9 mouse cellular contexts compared by ENCODE assay signal in genomic region chr14:60688509-60689205, GRCm38 (mm10). TPM values are rescaled to one million over a fixed set of nuclear protein-coding genes. Genes with fewer than 3 reads are reported as not detected.
DNase-seq lines count a peak whose midpoint lies in the region; ATAC-seq and TF ChIP-seq lines count a peak whose summit lies in the region.
"Had no signal": no experiment of that assay in that cellular context is flagged by ENCODE, and none has a peak within 500 bp of the region (broad histone marks: within the 10 kb centered on the region; RNA-seq: fewer than 3 reads in every experiment).

No protein-coding gene starts in this region.

- WGBS in heart, embryonic 10.5 days = 41% methylated on average over 7 of the region's 7 CpGs
- 34% methylated on average over 7 of the region's 7 CpGs for WGBS in liver, embryonic 15.5 days (ENCODE audit: insufficient replicate concordance)
- WGBS in neural tube, embryonic 11.5 days = 39% methylated on average over 7 of the region's 7 CpGs

- CTCF ChIA-PET in Patski (lab: Charles Lee) = interaction anchor here (0.7 to 4.2 kb wide), 3 partner anchors 163 to 175 kb away, joined by 4 to 14 read pairs (median 5); no protein-coding TSS in a partner anchor

- POLR2A ChIA-PET in Patski (lab: Charles Lee) = no interaction called here

- H3K4me1 ChIP-seq in heart, embryonic 10.5 days = peaks cover 18% of the 10 kb centered on the region
- peaks cover 25% of the 10 kb centered on the region for H3K4me1 ChIP-seq in liver, embryonic 15.5 days (replicated peaks)
- H3K4me1 ChIP-seq in neural tube, embryonic 11.5 days (ENCODE audit: control insufficient read depth, insufficient read depth, low read length) = peaks cover 39% of the 10 kb centered on the region
- H3K4me1 ChIP-seq: embryonic facial prominence, embryonic 12.5 days had no signal

- in situ Hi-C loops in Patski (cut with MboI; ENCODE audit: low pct_unique_long_range_greater_than_20kb) = loop anchor here (25.0 kb wide), 1 partner anchor 426 kb away; the partner anchor contains the start of genes Gm49336, Mtmr6 and Nupl1

- H3K9me3 ChIP-seq in heart, embryonic 10.5 days = no peaks in the 10 kb centered on the region
- H3K9me3 ChIP-seq in liver, embryonic 15.5 days (replicated peaks) = no peaks in the 10 kb centered on the region
- no peaks in the 10 kb centered on the region for H3K9me3 ChIP-seq in neural tube, embryonic 11.5 days (ENCODE audit: control insufficient read depth, low read length)
- H3K9me3 ChIP-seq: embryonic facial prominence, embryonic 12.5 days had no signal

- H3K4me3 ChIP-seq in heart, embryonic 10.5 days = no peak overlapping the region
- H3K4me3 ChIP-seq in liver, embryonic 15.5 days (replicated peaks) = no peak overlapping the region
- H3K4me3 ChIP-seq in neural tube, embryonic 11.5 days (ENCODE audit: low read depth, low read length) = no peak overlapping the region
- H3K4me3 ChIP-seq: embryonic facial prominence, embryonic 12.5 days had no signal

- H3K36me3 ChIP-seq in heart, embryonic 10.5 days = 0 out of 2 replicates have a peak, but pooled peaks cover 6% of the 10 kb centered on the region
- peaks cover 22% of the 10 kb centered on the region for H3K36me3 ChIP-seq in liver, embryonic 15.5 days (replicated peaks)
- no peaks in the 10 kb centered on the region; the same call in 1 of the 2 replicates for H3K36me3 ChIP-seq in neural tube, embryonic 11.5 days (ENCODE audit: control insufficient read depth, insufficient read depth, low read length)
- H3K36me3 ChIP-seq: embryonic facial prominence, embryonic 12.5 days had no signal

- no peak for TF ChIP-seq CTCF in Patski (IDR thresholded peaks at IDR 0.05)

- H3K4me2 ChIP-seq in liver, embryonic 15.5 days = no peak overlapping the region
- H3K4me2 ChIP-seq in neural tube, embryonic 11.5 days (ENCODE audit: low read depth) = no peak overlapping the region
- H3K4me2 ChIP-seq: embryonic facial prominence, embryonic 12.5 days had no signal

- H3K9ac ChIP-seq in liver, embryonic 15.5 days = no peak overlapping the region
- H3K9ac ChIP-seq in neural tube, embryonic 11.5 days (ENCODE audit: low read length) = no peak overlapping the region
- H3K9ac ChIP-seq: embryonic facial prominence, embryonic 12.5 days had no signal

- ATAC-seq in Patski = peak; percentile 39
- peak; percentile 66; the same call in 1 of the 2 replicates for ATAC-seq in liver, embryonic 15.5 days (ENCODE audit: insufficient read depth)
- peak; percentile 56; the same call in 1 of the 2 replicates for ATAC-seq in neural tube, embryonic 11.5 days (ENCODE audit: insufficient read depth, low FRiP score, low TSS enrichment)

- DNase-seq in 416B (ENCODE audit: low read depth) (peak; percentile 60), Patski (ENCODE audit: low read depth, low spot score) (no peak)
- peak; percentile 51 for DNase-seq in embryo, embryonic 11.5 days (ENCODE audit: low read depth, low spot score)
- DNase-seq in heart, embryonic 10.5 days (ENCODE audit: low spot score) = peak; percentile 78
- DNase-seq in kidney, postnatal 10 days = peak; percentile 84
- peak; percentile 75 for DNase-seq in neural tube, embryonic 11.5 days (ENCODE audit: low spot score)
- peak; percentile 33 for DNase-seq in testis, postnatal 14 days (ENCODE audit: low spot score)

- H3K27ac ChIP-seq in heart, embryonic 10.5 days = no peak overlapping the region
- H3K27ac ChIP-seq in liver, embryonic 15.5 days (replicated peaks) = no peak overlapping the region
- H3K27ac ChIP-seq in neural tube, embryonic 11.5 days (ENCODE audit: low read depth, low read length) = no peak overlapping the region
- H3K27ac ChIP-seq: embryonic facial prominence, embryonic 12.5 days had no signal

- peaks cover 32% of the 10 kb centered on the region for H3K27me3 ChIP-seq in Patski
- 0 out of 2 replicates have a peak, but pooled peaks cover 8% of the 10 kb centered on the region for H3K27me3 ChIP-seq in heart, embryonic 10.5 days (ENCODE audit: insufficient read depth, poor library complexity, severe bottlenecking)
- no peaks in the 10 kb centered on the region for H3K27me3 ChIP-seq in liver, embryonic 15.5 days
- no peaks in the 10 kb centered on the region for H3K27me3 ChIP-seq in neural tube, embryonic 11.5 days (ENCODE audit: control insufficient read depth, insufficient read depth, low read length)
- H3K27me3 ChIP-seq: embryonic facial prominence, embryonic 12.5 days had no signal

RNA-seq across cellular contexts. Expression of gene Spata13, which starts 54.9 kb away (rescaled TPM):
- 2.9 TPM for polyA plus RNA-seq in Patski (2021)
- 21.2 and 24.7 TPM in 2 replicates for polyA plus RNA-seq in heart, embryonic 10.5 days (2016; fragmentation: Nextera tagmentation; extraction: Ambion mirVana)
- 18.2 and 21.3 TPM in 2 replicates for polyA plus RNA-seq in liver, embryonic 15.5 days (2015; fragmentation: Nextera tagmentation; extraction: Ambion mirVana)
- polyA plus RNA-seq in neural tube, embryonic 11.5 days (2014; fragmentation: Nextera tagmentation; extraction: Ambion mirVana) = 56.2 and 64.9 TPM in 2 replicates
